Mouse (Mus musculus): ENCODE results near the gene Fam162a.
A peak's percentile ranks its signal among the peaks of the same experiment; 100 is the strongest.
"Not testable (repeated sequence)": the region's sequence is repeated elsewhere in the genome, so short reads cannot be mapped to it uniquely, and the experiment has no call there.

Gene Fam162a

DNA sequence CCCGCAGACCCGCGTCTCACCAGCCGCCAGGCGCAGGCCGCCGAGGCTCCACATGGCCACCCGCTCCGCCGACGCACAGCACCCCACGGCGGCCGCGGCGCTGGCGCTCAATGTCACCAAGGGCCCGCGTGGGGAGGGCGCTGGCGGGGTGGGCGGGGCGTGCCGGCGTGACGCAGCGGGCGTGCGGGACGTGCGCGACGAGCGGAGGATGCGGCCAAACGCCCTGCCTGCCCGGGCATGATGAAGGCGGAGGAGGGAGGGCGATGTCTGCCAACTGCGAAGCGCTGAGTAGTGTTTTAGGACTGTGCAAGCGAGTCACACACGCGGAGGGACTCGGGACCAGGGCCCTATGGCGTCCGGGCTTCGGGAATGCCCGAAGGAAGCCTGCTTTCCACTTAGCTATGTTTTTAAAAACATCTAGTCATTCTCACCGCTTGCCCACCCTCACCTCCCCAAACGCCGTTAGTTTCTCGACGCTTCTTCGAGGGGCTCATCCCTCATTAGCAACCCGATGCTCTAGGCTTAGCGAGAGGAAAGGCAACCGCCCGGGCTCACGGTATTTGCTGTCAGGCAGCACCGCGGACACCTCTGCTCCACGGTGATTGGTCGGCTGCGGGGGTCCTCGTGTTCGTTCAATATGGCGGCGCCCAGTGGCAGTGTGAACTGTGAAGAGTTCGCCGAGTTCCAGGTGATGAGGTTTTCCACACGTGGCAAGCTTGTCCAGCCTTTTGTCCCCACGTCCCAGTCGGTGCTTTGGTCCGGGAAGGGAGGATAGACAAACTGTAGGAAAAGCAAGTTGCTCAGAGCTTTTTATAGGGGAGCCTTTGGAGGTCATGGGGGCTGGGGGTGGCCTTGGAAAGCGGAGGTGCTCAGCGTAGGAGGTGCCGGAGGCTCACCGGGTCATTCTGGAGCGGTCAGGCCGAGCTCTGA is at the start of gene Fam162a, which contains the start of gene Ccdc58:
TSS of gene Fam162a (minus strand) at position 145 of the 930 bp plus-strand sequence.
TSS of gene Ccdc58 (plus strand) at position 236 of the 930 bp plus-strand sequence.
- peak; percentile 94 to 95 for DNase-seq

DNA sequence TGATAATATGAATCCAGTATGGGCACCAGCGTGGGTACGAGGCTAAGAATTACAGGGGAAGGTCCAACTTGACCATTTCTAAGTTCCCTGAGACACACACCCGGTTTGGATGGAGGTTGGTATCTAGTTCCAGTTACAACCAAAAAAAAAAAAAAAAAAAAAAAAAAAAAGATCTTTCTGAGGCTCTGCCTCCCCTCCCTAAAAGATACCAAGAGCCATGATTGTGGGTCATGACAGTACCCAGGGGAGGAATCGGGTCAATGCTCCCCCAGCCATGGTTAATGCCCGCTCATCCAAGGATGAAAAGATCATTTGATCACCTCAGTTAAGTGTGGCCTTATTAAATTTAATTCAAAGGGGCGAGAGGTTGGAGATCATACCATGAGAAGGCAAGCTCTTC is 44.4 kb upstream of the Fam162a start:
- DNase-seq, result not testable (repeated sequence)

DNA sequence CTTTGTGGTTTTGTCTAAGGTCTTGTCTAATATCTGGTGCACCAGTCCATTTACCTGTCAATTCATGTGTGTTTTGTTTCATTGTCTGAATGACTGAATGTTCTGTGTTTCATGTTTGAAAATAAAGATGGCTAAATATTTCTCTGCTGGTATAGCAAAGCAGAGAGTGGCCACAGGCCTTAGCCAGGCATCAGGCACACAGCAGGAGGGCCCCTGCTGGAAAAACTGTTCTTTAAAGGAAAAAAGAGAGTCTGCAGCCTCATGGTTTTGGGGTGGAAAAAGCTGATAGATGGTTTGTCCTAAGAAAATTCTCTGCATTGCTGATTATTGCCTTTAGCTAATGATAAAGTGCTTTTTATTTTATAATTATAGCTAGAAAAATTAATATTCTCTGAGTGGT is 40.1 kb upstream of the Fam162a start:
- peak; percentile 17 to 24 for DNase-seq

DNA sequence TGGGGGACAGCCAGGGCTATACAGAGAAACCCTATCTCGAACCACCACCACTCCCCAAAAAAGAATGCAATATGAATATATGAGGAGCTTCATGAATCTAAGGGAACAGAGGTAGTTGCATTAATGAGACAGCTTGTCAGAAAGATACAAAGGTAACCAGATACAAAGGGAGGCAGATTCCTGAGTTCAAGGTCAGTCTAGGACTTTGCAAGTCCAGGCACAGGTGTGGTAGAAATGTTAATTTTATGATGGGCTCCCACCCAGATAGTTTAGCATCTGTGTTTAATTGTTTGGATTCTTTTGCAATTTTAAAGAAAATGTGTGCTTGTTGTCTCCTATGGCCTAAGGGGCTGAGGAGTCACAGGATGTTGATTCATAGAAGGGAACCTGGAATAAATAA is 30.8 kb upstream of the Fam162a start:
- no peak for DNase-seq

DNA sequence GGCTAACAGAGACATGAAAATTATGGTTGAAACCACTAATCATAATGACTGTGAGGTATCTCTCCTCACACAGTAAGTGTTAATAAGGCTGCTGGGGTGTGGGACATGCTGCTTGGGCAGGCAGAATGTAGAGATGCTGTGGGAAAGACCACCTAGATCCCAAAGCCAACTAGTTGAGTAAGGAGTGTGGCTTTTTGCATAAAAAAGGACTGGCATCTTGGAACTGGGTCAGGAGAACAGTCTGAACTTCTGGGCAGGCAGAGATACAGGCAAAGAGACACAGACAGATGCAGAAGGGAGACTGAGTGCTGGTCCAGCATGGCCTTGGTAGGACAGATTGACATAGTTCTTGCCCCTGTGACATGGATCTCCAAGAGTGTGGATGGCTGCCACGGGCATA is 30.1 kb upstream of the Fam162a start:
- no peak for DNase-seq

DNA sequence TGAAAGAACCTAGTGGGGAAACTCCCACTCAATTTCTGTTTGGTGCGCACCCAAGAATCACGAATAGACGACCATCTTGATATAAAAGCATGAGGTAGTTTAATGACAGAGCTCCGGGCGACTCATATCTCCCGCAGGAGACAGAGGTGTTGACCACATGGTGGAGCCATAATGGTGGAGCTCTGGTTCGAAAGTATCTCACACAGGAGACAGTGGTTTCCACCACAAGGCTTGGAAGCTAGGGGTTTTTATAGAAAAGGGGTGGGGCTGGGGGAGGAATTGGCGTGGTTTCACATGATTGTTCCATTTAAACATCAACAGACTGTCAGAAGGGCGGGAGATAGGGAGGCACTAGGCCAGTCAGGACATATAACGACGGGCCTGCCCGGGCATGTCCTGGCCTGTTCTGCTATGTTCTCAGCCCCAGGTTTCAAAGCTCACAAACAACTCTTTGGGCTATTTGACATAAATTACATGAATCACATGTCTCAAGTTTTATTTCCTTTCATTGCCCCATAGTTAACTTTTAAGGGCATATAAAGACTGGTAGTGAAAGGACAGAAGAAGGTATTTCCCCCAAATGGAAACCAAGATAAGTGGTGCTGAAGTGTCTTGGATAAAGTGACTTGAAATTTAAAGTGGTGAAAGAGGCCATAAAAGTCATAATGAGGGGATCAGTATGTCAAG is 26.6 kb upstream of the Fam162a start:
- DNase-seq, result not testable (repeated sequence)

DNA sequence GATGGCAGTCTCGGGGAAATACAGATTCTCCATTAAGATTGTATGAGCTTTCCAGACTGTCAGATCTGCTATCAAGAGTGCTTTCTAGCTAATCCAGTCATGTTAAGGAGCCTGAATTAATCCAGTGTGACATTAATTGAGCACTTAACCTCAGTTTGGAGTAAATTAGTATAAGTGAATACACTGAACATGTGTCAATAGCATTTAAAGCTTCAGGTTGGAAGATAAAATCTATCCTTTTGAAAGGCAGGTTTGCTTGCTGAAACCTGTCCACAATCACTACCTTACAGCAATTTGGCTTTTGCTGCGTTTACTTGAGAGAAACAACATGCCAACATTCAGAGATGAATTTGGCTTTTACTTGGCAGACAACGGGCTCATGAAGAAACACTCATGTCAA is 22.7 kb upstream of the Fam162a start:
- no peak for DNase-seq

DNA sequence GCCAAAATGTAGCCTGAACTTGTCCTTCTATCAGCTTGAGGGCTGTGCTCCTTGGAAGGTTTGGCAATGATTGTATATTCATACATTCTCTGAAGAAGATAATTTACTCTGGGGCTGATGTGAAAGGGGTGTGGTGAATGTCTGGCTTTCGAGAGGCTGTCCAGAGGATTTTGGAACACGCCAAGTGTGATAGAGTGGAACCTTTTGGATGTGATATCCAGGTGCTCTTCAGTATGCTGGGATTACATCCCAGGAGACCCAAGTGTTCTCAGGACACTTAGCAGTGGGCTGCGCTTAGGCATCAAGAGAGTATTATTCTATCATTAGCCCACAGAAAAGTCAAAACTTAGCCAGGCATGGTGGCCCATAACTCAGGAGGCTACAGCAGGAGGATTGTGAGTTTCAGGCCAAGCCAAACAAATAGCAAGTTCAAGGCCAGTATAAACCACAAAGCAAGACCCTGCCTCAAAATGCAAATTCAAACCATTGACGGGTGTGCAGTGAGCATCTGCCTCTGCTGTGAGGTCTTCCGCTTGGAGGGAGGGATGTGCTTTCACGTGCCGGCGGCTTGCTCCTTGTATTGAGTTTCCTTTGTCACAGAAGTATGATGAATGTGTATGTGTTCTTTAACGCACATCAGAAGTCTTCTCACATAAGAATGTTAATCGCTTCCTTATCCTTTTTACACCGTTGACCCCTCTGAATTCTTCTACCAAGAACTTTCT is 19.6 kb upstream of the Fam162a start:
- no peak for DNase-seq

DNA sequence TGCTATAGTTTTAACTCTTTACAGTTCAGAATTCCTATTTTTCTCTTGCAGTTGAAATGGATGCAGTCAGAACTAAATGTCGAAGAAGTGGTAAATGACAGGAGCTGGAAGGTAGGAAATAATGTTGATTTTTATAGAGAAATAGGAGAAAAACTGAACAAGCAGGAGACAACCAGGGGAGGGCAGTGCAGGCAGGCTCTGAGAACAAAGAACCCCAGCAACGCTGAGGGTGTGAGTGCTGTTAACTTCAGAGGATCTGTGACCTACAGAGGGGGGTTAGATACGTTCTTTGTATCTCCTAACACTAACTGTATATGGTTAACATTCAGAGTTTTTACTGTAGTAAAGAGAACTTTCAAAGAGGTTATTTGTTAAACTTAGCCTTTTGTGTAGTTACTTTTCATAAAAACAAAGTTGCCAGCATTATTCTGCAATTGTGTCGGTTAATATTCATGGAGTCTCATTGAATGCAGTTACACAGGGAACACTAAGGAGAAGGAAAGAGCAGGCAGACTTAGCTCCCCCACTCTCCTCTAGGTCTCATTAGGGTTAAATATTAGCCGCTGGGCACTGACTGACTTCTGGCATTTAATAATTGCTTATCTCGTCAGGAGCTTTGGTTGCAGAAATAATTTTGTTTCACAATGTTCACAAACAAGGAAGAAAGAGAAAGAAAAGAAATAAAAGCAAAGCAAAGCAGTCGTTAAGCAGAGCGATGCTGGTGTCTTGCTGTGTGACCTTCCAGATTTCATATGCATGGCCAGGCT is 18.6 kb upstream of the Fam162a start:
- DNase-seq, result no peak

DNA sequence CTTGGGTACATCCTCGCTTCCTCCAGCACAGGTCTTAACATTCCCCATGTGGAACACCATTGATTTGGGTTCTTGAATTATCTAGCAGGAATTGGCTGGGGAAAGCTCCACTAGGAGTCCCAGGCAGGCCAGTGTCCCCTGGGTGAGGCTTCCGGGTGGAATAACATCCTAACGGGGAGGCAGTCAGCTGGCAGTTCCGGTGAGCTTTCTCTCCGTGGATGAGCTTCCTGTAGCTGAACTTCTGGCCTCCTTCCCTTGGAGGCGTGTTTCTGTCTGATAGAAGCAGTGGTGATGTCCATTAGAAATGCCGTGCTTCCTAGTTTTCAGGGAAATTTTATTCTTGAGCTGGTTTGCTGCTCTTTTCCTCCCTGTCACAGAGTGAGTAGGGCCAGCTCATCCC is 17.7 kb upstream of the Fam162a start:
- no peak for DNase-seq

DNA sequence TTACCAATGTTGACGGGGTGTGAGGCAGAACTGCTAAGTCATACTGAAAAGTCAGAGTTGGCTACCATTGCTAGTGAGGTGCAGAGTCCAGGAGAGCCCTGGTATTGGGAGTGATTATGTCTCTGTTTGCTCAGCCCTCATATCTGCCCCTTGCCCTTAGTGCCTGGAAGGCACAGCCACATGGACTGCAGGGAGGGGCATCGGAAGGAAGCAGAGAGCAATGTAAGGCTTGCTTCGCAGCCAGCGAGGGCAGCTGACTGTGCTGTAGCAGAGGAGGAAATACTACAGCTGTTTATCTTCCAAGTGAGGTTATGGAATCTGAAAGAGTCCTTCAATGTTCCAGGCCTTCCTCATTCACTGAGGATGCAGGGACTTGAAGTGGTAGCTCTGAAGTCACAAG is 16.5 kb upstream of the Fam162a start:
- no peak for DNase-seq

DNA sequence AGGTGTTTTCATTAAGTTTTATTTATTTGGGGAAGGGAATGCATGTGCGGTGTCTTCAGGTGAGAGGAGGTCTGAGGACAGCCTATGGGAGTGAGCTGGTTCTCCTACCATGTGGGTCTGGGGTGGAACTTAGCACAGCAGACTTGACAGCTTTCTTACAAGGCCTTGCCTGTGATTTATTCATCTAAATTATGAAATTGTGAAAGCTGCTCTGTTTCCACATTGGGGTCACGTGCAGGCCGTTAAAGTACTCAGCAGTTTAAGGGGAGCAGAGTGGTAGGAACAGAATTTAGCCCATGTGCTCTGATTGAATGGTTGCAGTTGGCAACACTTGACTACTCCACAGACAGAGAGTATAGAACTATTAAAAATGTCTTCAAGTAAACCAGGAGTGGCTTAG is 8.5 kb upstream of the Fam162a start:
- DNase-seq, result no peak

DNA sequence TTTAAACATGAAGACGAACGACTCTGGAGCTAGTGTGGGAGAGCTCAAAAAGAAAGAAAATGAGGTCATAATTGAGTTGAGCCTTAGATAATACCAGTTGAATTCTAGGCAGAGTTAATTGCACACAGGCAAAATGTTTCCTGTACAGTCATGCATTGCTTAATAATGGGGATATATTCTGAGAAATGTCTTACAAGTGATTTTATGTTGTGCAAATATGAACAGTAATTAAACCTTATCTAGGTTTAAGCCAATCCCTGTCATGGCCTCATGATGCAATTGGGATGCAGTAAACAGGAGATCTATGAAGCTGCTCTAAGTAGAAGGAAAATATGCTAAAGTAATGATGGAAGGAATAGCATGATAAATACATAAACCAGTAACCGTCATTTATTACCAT is 3.4 kb upstream of the Fam162a start:
- no peak for DNase-seq

DNA sequence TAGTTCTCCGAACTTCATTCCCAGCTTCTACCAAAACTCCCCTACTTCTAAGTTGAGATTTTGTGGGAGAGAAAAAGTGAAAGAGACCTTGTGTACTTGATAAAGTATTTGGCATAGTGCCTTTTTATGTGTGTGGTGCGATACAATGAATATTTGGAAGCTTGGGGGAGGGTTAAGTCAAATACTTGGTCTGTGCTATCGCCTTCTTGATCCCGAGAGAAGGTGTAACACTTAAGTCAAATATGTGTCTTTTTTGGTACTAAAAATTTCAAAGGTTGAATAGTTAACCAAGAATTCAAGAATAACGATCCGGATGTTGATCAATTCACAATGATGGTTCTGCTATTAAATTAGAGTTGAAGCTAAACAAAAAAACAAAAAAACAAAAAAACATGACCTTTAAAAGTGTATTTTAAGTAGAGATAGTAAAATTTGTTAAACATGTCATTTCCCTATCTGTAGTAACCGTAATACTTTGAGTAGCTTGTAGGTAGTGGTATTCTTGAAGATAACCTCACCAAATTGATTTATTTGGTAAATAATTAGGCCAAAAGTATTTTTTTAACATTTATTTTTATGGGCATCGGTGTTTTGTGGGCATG is 1.1 kb upstream of the Fam162a start:
- no peak for DNase-seq

DNA sequence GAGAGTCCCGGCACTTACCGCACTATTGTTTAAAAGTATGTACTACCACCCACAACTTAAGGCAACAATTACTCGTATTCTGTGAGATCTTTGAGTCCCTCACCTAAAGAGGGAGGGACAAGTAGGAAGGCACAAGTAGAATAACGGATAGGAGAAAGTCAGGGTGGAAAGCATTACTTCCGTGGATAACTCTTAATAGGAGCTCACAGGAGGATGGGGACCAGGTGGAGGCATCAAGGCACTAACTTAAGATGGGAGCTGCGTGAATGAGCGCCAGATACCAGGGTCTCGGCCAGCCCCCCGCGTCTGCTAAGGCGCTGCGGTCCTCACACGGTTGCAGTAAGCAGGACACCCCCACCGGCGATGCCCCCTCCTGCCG is 334 bp downstream of the Fam162a start:
- DNase-seq, result no peak

DNA sequence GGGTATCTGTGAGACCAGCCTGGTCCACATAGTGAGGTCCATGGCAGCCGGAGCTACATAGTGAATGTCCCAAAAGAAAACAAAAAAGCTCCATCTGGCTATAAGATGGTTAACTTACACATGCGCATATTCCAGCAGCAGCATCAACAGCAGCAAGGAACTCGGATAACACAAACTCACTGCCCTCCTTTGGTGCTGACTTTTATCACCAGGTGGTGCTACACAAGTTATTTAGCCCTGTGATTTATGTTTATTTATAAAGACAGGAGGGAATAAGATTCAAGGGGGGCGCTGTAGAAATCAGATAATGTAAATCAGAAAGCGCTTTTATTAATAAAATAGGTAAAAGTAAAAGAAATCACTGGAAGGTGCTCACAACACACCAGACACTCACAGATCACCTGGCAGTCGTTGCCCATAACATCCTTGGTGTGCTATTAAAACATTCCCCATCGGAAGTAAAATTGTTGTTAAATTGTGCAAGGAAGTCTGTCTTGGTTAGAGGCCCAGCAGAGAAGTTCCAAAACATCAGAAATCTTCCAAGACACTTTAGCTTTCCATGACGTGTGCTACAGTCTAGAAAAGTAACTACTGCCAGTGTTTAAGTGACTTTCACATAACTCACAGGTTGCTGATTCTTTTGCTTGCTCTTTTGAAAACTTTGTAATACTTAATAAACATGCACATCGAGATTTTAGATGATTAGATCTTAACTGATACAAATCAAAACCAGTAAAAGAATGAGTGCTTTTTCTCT is 1.4 kb downstream of the Fam162a start:
- no peak for DNase-seq

DNA sequence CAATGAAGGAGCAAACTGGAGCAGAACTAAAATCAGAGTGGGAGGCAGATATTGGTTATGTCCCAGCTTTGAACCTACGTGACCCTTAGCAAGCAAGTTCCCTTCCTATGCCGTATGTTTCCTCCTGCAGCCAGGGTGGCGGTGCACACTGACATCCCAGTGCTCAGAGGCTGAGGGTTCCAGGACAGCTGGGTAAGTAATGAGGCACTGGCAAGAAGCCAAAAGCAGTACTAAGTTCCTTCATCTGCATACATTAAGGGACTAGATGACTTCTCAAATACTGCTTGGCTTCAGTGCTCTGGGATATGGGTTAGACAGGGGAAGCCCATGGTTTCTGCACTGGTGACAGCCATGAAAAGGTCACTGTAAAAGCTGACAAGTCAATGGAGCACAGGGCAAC is 3.0 kb downstream of the Fam162a start:
- no peak for DNase-seq

DNA sequence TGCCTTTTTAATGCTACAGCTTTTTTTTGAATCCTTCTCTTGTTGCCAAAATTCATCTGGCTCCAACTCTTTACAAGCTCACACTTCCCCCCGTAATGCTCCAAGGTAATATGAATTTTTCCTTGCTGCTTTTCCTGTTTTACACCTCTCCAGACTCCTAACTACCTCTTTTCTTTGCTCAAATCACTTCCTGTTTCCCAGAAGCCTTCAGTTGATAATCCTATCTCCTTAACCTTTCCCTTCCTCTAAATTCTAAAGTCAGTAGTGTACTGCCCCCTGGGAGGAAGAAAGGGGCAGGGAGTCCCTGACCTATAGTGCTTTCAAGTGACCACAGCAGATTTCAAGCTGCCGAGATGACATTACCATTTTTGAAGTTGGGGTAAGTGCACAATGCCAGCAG is 3.7 kb downstream of the Fam162a start:
- no peak for DNase-seq

DNA sequence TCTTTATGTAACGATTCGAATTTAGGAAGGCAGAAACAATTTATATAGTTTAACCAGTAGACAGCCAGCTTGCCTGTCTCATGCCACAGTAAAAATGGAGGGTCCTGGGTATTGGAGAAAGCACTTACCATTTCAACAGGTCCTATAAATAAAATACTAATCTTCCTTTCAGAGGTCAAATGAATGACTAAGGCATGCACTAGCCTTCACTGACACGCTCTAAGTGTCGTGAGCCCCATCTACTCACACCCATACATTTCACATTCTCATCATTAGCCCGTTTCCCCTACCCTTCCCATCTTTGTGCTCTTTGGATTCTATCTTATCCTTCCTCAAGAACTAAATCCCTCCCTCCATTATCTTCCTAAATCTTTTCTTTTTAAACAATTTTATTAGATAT is 6.5 kb downstream of the Fam162a start:
- DNase-seq, result no peak

DNA sequence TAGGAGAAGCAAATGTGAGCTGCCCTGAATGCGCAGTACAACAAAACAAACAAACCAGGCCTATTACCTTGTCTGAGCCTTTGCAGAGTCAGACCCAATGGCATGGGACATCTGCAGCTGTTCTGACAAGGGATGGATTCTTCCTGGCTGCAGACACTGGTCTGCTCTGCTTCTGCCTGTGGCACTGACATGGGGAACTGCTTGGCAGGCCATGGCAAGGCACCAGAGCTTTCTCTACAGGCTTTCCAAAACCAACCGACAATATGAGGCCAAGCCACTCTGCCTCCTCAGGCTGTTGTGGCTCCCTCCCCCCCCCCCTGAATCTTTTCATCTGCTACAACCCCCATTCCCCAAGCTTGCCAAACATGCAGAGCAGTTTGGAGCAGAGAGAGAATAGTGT is 8.1 kb downstream of the Fam162a start:
- no peak for DNase-seq

DNA sequence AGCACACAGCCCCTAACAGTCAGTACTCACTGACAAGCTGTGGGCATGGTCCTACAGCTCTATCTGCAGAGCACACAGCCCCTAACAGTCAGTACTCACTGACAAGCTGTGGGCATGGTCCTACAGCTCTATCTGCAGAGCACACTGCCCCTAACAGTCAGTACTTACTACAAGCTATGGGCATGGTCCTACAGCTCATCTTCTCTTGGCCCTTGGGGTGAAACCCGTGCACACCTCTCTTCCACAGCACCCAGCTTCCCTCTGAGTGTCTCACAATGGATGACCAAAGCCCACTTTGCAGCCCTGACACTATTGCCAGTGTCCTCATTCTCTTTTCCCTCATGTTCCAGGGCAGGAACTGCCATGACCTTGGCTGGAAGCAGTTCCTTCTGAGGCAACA is 8.9 kb downstream of the Fam162a start:
- DNase-seq, result not testable (repeated sequence)

Data from cerebellum, postnatal 36 days (tissue).